Mouse (Mus musculus) lung, embryonic 15.5 days (tissue): Measurements from ENCODE around the gene Cenps. TPM values are rescaled to one million over a fixed set of nuclear protein-coding genes. Genes with fewer than 3 reads are reported as not detected.

Experiments used
- ATAC-seq: fragments of 200-750 bp; cut with Nextera tagmentation; 2 replicates; pipeline ENCODE4 v1.8.0; 2017; ENCODE audit warnings: moderate number of reproducible peaks, borderline replicate concordance; ENCODE audit not compliant: low FRiP score, low TSS enrichment; ENCODE audit errors: extremely low read depth
- H3K27ac ChIP-seq: fragments of 300-500 bp; sonication (generic); 2 replicates; pipeline ENCODE4 v1.5.1; 2015; ENCODE audit warnings: moderate library complexity, mild to moderate bottlenecking, inconsistent platforms
- H3K27me3 ChIP-seq: fragments of 300-500 bp; sonication (generic); 2 replicates; pipeline ENCODE4 v1.6.1; 2015; ENCODE audit warnings: inconsistent platforms
- H3K36me3 ChIP-seq: fragments of 300-500 bp; sonication (generic); 2 replicates; pipeline ENCODE4 v1.6.1; 2015; ENCODE audit warnings: inconsistent platforms
- H3K4me1 ChIP-seq: fragments of 300-500 bp; sonication (generic); 2 replicates; pipeline ENCODE4 v1.6.1; 2015; ENCODE audit warnings: inconsistent platforms
- H3K4me2 ChIP-seq: fragments of 300-500 bp; sonication (generic); 2 replicates; pipeline ENCODE4 v1.6.1; 2015; ENCODE audit warnings: inconsistent platforms, mild to moderate bottlenecking, moderate library complexity
- H3K4me3 ChIP-seq: fragments of 300-500 bp; sonication (generic); 2 replicates; pipeline ENCODE4 v1.5.1; 2015; ENCODE audit warnings: mild to moderate bottlenecking, inconsistent platforms
- H3K9ac ChIP-seq: fragments of 300-500 bp; sonication (generic); 2 replicates; pipeline ENCODE4 v1.6.1; 2015; ENCODE audit warnings: inconsistent platforms
- H3K9me3 ChIP-seq: fragments of 300-500 bp; sonication (generic); 2 replicates; pipeline ENCODE4 v1.6.1; 2016; ENCODE audit warnings: inconsistent platforms
- WGBS: fragments of 180-500 bp; shearing (Covaris S2); methylation state at CpG from one replicate; pipeline ENCODE4 v1.1.7; 2015; 5-methylcytosine and 5-hydroxymethylcytosine counted together
- polyA plus RNA-seq: library from polyadenylated mRNA; unstranded; fragments of >200 nt; fragmentation: Nextera tagmentation; extraction: Ambion mirVana; gene quantifications from 2 replicates; pipeline ENCODE4 v1.2.1, GENCODE M21; 2015

The Cenps gene
- polyA plus RNA-seq, 1 experiment from 2014 or later: 36.2 TPM

DNA sequence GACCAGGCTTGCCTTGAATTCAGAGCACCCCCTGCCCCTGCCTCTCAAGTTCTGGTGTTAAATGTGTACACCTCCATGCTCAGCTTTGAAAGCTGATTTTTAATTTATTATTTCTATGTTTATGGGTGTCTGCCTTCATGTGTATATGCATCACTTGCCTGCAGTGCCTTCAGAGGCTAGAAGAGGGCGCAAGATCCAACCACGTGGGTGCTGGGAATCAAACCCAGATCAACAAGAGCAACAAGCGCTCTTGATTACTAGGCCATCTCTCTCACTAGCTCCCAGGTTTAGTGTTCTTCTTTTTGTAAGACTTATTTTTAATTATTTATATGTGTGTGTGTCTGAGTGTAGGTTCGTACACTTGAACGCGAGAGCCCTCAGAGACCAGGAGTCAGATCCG, 17.4 kb upstream of the Cenps start:
- H3K9ac ChIP-seq: no peak overlapping the region
- H3K4me1 ChIP-seq: no peaks in the 10 kb centered on the region
- H3K4me3 ChIP-seq: no peak overlapping the region
- ATAC-seq: no peak
- WGBS: 97% methylated on average over 7 of the region's 7 CpGs
- no peaks in the 10 kb centered on the region for H3K27me3 ChIP-seq
- H3K36me3 ChIP-seq: peaks cover 90% of the 10 kb centered on the region
- no peaks in the 10 kb centered on the region for H3K9me3 ChIP-seq
- no peak overlapping the region for H3K4me2 ChIP-seq
- H3K27ac ChIP-seq: no peak overlapping the region

DNA sequence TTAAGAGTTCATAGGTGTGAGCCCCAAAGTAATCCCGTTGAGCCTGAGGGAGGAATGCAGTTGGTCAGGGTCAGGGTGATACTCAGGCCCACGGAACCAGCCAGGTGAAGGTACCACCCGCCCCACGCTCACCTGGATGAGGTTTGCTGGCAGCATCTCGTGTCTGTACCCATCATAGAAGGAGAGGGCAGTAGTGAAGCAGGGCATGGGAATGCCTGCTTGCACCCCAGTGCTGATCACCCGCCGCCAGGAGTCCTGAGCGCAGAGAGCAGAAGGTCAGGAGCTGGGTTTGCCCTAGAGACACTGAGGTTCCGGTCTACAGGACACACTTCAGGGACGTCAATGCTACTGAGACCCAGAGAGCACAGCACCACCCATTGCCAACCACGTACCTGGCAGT, 13.3 kb upstream of the Cenps start:
- Histone ChIP-seq H3K27me3 (no peaks in the 10 kb centered on the region), H3K9me3 (no peaks in the 10 kb centered on the region), H3K27ac (no peak overlapping the region), H3K36me3 (peaks cover 62% of the 10 kb centered on the region), H3K4me2 (no peak overlapping the region), H3K4me3 (no peak overlapping the region), H3K9ac (no peak overlapping the region), H3K4me1 (peaks cover 17% of the 10 kb centered on the region; the same call in 1 of the 2 replicates)
- ATAC-seq: no peak
- WGBS: 89% methylated on average over 11 of the region's 11 CpGs

DNA sequence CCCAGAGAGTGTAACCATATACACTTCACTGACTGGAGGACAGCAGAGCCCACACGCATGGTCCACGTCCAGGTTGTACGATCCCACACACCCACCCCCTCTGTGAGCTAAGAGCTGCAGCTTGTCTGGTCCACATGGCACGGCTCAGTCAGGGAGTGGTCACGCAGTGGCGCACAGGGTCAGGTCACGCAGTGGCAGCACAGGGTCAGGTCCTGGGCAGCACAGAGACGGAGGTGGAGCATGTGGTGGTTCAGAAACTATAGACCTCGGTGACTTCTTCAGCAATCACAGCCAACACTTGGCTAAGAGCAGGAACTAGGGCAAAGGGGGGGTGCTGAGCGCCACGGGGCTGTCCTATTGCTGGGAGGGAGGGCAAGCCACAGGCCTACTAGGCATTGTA, 12.8 kb upstream of the Cenps start:
- Histone ChIP-seq H3K9me3 (no peaks in the 10 kb centered on the region), H3K4me1 (peaks cover 17% of the 10 kb centered on the region; the same call in 1 of the 2 replicates), H3K4me2 (no peak overlapping the region), H3K9ac (no peak overlapping the region), H3K4me3 (no peak overlapping the region), H3K36me3 (peaks cover 58% of the 10 kb centered on the region), H3K27me3 (no peaks in the 10 kb centered on the region), H3K27ac (no peak overlapping the region)
- WGBS: 76% methylated on average over 11 of the region's 11 CpGs
- ATAC-seq: no peak

DNA sequence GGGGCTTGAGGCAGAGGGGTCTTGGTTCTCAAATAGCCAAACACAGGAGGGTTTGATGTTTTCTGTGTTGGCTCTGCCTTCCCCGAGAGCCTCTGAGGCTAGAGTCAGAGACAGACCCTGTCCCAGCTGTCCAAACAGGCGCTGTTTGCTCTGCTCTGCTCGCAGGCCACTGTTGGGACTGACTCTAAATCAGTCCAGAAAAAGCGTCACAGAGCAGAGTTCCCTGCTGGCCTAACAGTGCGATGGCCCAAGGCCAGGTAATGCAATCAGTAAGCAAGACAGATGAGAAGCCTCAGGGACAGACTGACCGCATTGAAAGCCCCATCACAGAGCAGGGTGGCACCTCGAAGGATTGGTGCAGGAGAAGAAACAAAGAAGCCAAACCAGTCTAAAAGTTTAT, 12.2 kb upstream of the Cenps start:
- Histone ChIP-seq H3K4me2 (no peak overlapping the region), H3K27me3 (no peaks in the 10 kb centered on the region), H3K9ac (no peak overlapping the region), H3K27ac (no peak overlapping the region), H3K4me1 (peaks cover 17% of the 10 kb centered on the region; the same call in 1 of the 2 replicates), H3K4me3 (no peak overlapping the region), H3K9me3 (no peaks in the 10 kb centered on the region), H3K36me3 (peaks cover 52% of the 10 kb centered on the region)
- no peak for ATAC-seq
- WGBS: 55% methylated on average over 7 of the region's 7 CpGs

DNA sequence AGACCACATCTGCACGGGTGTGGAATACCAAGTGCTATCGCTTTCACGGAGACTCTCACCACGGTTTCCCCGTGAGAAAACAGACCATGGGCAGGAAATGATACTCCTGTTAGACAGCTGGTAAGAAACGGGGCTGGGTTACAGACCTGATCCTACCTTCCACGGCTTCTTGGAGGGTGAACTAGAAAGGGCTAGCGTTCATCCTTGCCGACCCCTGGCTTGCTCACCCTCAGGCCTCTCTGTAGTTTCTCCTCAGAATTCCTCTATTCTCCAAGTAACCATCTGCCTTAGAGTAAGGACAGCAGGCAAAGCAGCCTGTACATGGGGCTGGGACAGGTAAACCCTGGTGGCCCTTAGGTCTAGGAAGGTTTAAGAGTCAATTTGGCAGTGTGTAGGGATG, 11.8 kb upstream of the Cenps start:
- Histone ChIP-seq H3K9ac (no peak overlapping the region), H3K27me3 (no peaks in the 10 kb centered on the region), H3K9me3 (no peaks in the 10 kb centered on the region), H3K27ac (no peak overlapping the region), H3K4me2 (no peak overlapping the region), H3K4me3 (no peak overlapping the region), H3K4me1 (peaks cover 17% of the 10 kb centered on the region; the same call in 1 of the 2 replicates), H3K36me3 (peaks cover 48% of the 10 kb centered on the region)
- 78% methylated on average over 9 of the region's 9 CpGs for WGBS
- ATAC-seq: no peak

DNA sequence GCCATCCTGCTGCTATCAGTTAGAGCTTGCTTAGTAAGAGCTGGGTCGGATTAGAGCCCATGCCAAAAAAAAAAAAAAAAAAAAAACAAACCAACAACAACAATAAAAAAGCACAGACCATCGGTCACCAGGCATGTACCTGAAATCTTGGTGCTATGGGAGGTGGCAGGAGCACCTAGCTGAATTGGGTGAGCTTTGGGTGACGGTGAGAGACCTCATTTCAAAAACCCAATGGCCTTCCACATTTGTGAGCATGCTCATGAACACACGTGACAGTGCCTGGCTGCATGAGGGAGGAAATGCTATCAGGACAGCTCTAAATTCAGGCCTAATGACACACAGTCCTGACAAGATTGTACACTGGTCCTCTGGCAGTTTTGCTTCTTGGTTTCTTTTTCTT, 10.7 kb upstream of the Cenps start:
- Histone ChIP-seq H3K4me1 (peaks cover 17% of the 10 kb centered on the region; the same call in 1 of the 2 replicates), H3K36me3 (peaks cover 37% of the 10 kb centered on the region), H3K4me2 (no peak overlapping the region), H3K4me3 (no peak overlapping the region), H3K27me3 (no peaks in the 10 kb centered on the region), H3K9me3 (no peaks in the 10 kb centered on the region), H3K9ac (no peak overlapping the region), H3K27ac (no peak overlapping the region)
- WGBS: 77% methylated on average over 4 of the region's 4 CpGs
- ATAC-seq: no peak

DNA sequence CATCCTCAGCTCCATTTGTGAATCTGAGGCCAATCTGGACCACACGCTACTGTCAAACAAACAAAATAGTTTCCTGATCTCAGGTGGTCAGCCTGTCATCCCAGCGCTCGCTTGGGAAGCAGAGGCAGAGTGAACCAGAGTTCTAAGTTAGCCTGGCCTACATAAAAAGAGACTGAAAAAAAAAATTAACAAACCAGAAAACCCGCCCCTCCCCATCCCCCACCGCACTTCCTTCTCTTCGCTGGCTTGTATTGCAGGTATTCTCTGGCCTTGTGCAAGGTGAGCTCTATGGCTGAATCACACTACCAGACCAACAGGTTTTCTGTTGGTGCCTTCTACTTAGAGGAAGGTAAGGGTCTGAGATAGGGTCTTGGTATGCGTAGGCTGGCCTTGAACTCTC, 10.1 kb upstream of the Cenps start:
- peaks cover 17% of the 10 kb centered on the region; the same call in 1 of the 2 replicates for H3K4me1 ChIP-seq
- no peaks in the 10 kb centered on the region for H3K9me3 ChIP-seq
- H3K27me3 ChIP-seq: no peaks in the 10 kb centered on the region
- H3K27ac ChIP-seq: no peak overlapping the region
- H3K4me3 ChIP-seq: no peak overlapping the region
- ATAC-seq: no peak
- peaks cover 32% of the 10 kb centered on the region for H3K36me3 ChIP-seq
- H3K4me2 ChIP-seq: no peak overlapping the region
- H3K9ac ChIP-seq: no peak overlapping the region
- 59% methylated on average over 7 of the region's 7 CpGs for WGBS

DNA sequence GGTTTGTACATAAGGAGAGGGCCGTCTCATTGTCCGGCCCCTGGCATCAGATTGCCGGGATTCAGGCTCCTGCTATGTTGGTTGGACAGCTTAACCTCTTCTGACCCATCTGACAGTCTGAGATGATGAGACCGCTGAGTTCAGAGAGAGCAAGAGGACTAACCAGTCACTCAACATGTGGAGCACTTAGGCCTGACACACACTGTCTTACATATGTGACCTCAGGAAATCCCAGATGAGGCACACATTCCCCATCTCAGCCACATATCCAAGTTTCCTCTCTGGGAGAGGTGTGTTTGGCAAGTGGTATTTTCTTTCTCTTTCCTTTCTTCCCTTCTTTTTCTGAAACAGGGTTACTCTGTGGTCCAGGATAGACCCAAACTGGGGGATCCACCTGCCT, 7.7 kb upstream of the Cenps start:
- 77% methylated on average over 4 of the region's 4 CpGs for WGBS

DNA sequence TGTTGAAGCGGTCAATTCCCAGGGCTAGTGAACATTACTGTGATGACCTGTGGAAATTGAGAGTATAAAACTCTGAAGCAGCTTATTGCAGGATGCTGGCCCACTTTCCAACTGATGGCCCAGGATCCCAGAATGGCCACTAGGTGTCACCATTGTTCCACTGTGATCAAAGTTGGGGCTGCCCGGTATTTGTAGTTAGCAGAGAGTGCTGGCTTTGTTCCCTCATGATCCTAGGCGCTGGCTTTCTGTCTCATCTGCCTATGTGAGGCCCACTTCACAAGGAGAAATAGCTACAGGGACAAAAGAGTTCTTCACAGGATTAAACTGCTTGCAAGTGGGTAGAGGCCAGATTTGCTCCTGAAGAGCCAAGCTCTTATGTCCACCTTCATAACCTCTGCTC, 7.0 kb upstream of the Cenps start:
- Histone ChIP-seq H3K4me3 (no peak overlapping the region), H3K9ac (no peak overlapping the region), H3K4me1 (peaks cover 17% of the 10 kb centered on the region; the same call in 1 of the 2 replicates), H3K27ac (no peak overlapping the region), H3K9me3 (no peaks in the 10 kb centered on the region), H3K4me2 (no peak overlapping the region), H3K27me3 (no peaks in the 10 kb centered on the region), H3K36me3 (peaks cover 4% of the 10 kb centered on the region; the same call in 1 of the 2 replicates)
- ATAC-seq: peak; percentile 62; the same call in 1 of the 2 replicates
- 2% methylated on average over 3 of the region's 3 CpGs for WGBS

More for the DNA sequence above, 7.7 kb upstream of the Cenps start:
- Histone ChIP-seq H3K36me3 (peaks cover 9% of the 10 kb centered on the region; the same call in 1 of the 2 replicates), H3K9me3 (no peaks in the 10 kb centered on the region), H3K4me3 (no peak overlapping the region), H3K4me1 (peaks cover 17% of the 10 kb centered on the region; the same call in 1 of the 2 replicates), H3K4me2 (no peak overlapping the region), H3K9ac (no peak overlapping the region), H3K27me3 (no peaks in the 10 kb centered on the region), H3K27ac (no peak overlapping the region)
- no peak for ATAC-seq

DNA sequence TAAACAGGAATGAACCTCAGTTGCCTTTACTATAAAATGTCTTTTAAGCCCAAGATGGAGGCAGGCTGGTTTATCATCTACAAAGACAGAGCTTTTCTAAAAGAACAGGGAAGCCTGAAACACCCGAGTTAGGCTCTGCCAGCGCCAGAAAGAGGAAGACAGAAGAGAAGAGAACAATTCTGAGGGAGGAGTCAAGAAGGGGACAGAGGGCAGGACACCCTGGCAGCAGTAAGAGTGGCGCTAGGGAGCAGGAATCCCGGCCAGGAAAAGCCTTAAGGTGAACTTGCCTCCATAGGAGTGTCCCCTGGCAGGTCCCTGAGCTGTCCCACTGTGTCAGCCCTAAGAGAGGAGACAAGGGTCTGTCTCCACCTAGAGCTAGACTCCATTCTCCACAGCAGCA, 6.2 kb upstream of the Cenps start:
- 25% methylated on average over 4 of the region's 4 CpGs for WGBS
- no peak overlapping the region for H3K4me3 ChIP-seq
- H3K27me3 ChIP-seq: no peaks in the 10 kb centered on the region
- H3K9me3 ChIP-seq: no peaks in the 10 kb centered on the region
- no peaks in the 10 kb centered on the region for H3K36me3 ChIP-seq
- peaks cover 17% of the 10 kb centered on the region; the same call in 1 of the 2 replicates for H3K4me1 ChIP-seq
- no peak overlapping the region for H3K4me2 ChIP-seq
- no peak for ATAC-seq
- H3K9ac ChIP-seq: no peak overlapping the region
- no peak overlapping the region for H3K27ac ChIP-seq

DNA sequence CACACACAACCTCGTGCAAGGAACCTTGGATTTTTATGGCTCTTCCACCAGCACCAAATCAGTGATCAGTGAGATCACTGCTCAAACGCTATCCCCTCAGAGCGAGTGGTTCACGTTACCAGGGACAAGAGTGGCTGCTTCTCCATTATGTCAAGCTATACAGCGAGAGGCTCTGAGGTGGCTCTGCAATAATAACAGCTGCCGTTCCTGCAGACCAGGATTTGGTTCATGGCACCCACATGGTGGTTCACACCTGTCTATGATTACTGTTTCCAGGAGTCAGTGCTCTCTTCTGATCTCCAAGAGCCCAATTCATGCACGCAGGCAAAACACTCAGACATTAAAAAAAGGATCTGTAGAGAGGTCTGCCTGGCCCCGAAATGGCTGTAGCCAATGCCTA, 1.1 kb upstream of the Cenps start:
- Histone ChIP-seq H3K4me2 (no peak overlapping the region), H3K4me3 (no peak overlapping the region), H3K27ac (no peak overlapping the region), H3K27me3 (no peaks in the 10 kb centered on the region), H3K9me3 (no peaks in the 10 kb centered on the region), H3K9ac (no peak overlapping the region), H3K4me1 (peaks cover 9% of the 10 kb centered on the region), H3K36me3 (no peaks in the 10 kb centered on the region)
- ATAC-seq: no peak
- 63% methylated on average over 8 of the region's 8 CpGs for WGBS

DNA sequence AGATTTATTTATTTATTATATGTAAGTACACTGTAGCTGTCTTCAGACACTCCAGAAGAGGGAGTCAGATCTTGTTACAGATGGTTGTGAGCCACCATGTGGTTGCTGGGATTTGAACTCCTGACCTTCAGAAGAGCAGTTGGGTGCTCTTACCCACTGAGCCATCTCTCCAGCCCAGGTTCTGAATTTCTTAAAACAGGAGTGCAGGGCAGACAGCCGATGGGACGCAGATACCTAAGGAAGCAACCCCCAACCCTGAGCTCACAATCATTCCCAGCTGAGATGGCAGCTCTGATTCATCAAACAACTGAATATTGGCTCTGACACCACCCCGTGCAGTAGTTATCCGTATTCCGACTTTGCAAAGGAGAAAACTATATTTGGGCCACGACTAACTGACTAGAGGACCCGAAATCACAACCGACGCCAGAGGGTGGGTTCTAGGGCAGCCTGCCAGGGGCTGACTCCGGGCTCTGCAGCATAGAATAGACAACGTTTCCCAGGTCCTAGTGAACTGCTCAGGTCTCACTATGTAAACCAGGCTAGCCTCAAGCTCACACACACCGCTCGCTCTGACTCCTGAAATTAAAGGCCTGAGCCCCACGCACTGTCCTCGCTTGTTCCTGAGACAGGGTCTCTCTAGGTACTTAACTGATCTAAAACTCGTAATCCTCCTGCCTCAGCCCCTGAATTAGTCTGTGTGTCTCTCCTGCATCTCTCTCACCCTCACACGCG, 1.1 kb downstream of the Cenps start:
- 0 out of 2 replicates have a peak, but pooled peaks cover 2% of the 10 kb centered on the region for H3K36me3 ChIP-seq
- peak overlapping the region; percentile 88; the same call in 1 of the 2 replicates for H3K27ac ChIP-seq
- H3K27me3 ChIP-seq: no peaks in the 10 kb centered on the region
- H3K4me2 ChIP-seq: peak overlapping the region; percentile 84
- whole genome bisulfite sequencing: 48% methylated on average over 18 of the region's 18 CpGs
- H3K4me1 ChIP-seq: peaks cover 19% of the 10 kb centered on the region
- peak overlapping the region; percentile 54 for H3K4me3 ChIP-seq
- no peaks in the 10 kb centered on the region for H3K9me3 ChIP-seq
- no peak for ATAC-seq
- H3K9ac ChIP-seq: peak overlapping the region; percentile 76
